ENCODE assay signal across 10 mouse cellular contexts in the genomic region with DNA sequence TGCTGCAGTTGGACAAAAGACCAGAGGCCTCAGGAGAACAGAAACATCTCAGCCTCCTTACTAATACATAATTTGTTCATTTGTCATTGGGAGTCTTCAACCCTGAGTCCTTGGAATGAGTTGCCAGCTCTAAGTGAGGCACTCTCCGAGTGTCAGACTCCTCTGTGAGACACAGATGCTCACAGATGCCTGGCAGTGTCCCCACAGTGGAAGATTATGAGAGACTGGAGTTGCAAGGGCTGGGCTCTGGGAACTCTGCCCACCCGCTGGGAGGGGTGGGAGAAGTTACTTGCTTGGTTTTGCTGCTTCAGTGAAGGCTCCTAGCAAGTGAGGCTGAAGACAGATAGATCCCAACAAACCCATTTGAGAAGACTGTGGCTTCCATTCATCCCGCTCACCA. TPM values are rescaled to one million over a fixed set of nuclear protein-coding genes. Genes with fewer than 3 reads are reported as not detected.
DNase-seq lines count a peak whose midpoint lies in the region; ATAC-seq and TF ChIP-seq lines count a peak whose summit lies in the region.
"Had no signal": no experiment of that assay in that cellular context is flagged by ENCODE, and none has a peak within 500 bp of the region (broad histone marks: within the 10 kb centered on the region; RNA-seq: fewer than 3 reads in every experiment).

No protein-coding gene starts in this region.

- peaks cover 61% of the 10 kb centered on the region for H3K27me3 ChIP-seq in heart, embryonic 12.5 days (replicated peaks)

- H3K4me1 ChIP-seq in heart, embryonic 12.5 days (replicated peaks) = peaks cover 32% of the 10 kb centered on the region
- H3K4me1 ChIP-seq in embryonic fibroblast, embryonic 13.5 days (ENCODE audit: control insufficient read depth, insufficient read depth, low read length) = peaks cover 23% of the 10 kb centered on the region

- TF ChIP-seq CTCF in embryonic fibroblast, embryonic 13.5 days (IDR thresholded peaks at IDR 0.05; ENCODE audit: borderline replicate concordance, insufficient read depth, low read length) = no peak

- no peak overlapping the region for H3K27ac ChIP-seq in heart, embryonic 12.5 days (ENCODE audit: poor library complexity, severe bottlenecking)
- H3K27ac ChIP-seq in embryonic fibroblast, embryonic 13.5 days (ENCODE audit: insufficient read depth, low read length) = peak overlapping the region; percentile 45
- H3K27ac ChIP-seq: liver, embryonic 14.5 days had no signal

- peak; percentile 60 for DNase-seq in heart, postnatal 4 days
- DNase-seq in testis, postnatal 10 days (ENCODE audit: low spot score) = peak; percentile 69
- DNase-seq in testis, postnatal 14 days (ENCODE audit: low spot score) = no peak
- DNase-seq in right cerebral cortex, postnatal 25 days = peak; percentile 14
- no peak for DNase-seq in layer of hippocampus, postnatal 36 days
- DNase-seq: thymus, postnatal 14 days had no signal

- 66% methylated on average over 3 of the region's 3 CpGs for WGBS in heart, embryonic 12.5 days

- TF ChIP-seq POLR2A in embryonic fibroblast, embryonic 13.5 days (IDR thresholded peaks at IDR 0.05; ENCODE audit: low read depth, low read length) = no peak

- H3K4me3 ChIP-seq in heart, embryonic 12.5 days = no peak overlapping the region
- H3K4me3 ChIP-seq in embryonic fibroblast, embryonic 13.5 days (ENCODE audit: insufficient read depth, low read length) = no peak overlapping the region

- no peak for ATAC-seq in heart, embryonic 12.5 days (ENCODE audit: insufficient number of reproducible peaks, low FRiP score)
- ATAC-seq: inflammation-experienced regulatory T-cells, adult 6 months had no signal

- no peak overlapping the region for H3K4me2 ChIP-seq in heart, embryonic 12.5 days

- H3K36me3 ChIP-seq in heart, embryonic 12.5 days = no peaks in the 10 kb centered on the region

- H3K9ac ChIP-seq in heart, embryonic 12.5 days = no peak overlapping the region
- H3K9ac ChIP-seq: liver, embryonic 14.5 days had no signal

- H3K9me3 ChIP-seq in heart, embryonic 12.5 days (replicated peaks) = no peaks in the 10 kb centered on the region

RNA-seq across cellular contexts. Expression of gene Klhdc8a, which starts 2.4 kb away (rescaled TPM):
- 1 to 10 TPM; 4.1 to 5.8 TPM for total RNA-seq in heart, postnatal 4 days (2021)
- 0.55 and 0.81 TPM in 2 replicates for polyA plus RNA-seq in heart, embryonic 12.5 days (2016; fragmentation: Nextera tagmentation; extraction: Ambion mirVana)
- polyA plus RNA-seq in embryonic fibroblast, embryonic 13.5 days (2011; ENCODE audit: insufficient read length, low read depth, missing spikeins) = 10.5 and 16.1 TPM in 2 replicates
- 1 to 10 TPM; 3.0 to 3.3 TPM for total RNA-seq in layer of hippocampus, postnatal 36 days (2021)
- polyA plus RNA-seq: inflammation-experienced regulatory T-cells, adult 6 months had no signal

RNA-seq across cellular contexts. Expression of gene Nuak2, which starts 19.9 kb away (rescaled TPM):
- total RNA-seq in heart, postnatal 4 days (2021) = 1 to 10 TPM; 5.3 to 5.8 TPM
- 2.6 and 3.1 TPM in 2 replicates for polyA plus RNA-seq in heart, embryonic 12.5 days (2016; fragmentation: Nextera tagmentation; extraction: Ambion mirVana)
- polyA plus RNA-seq in embryonic fibroblast, embryonic 13.5 days (2011; ENCODE audit: insufficient read length, low read depth, missing spikeins) = 9.2 and 14.2 TPM in 2 replicates
- total RNA-seq in layer of hippocampus, postnatal 36 days (2021) = 1 to 10 TPM in 1 of 2 experiments, under 1 TPM in 1; 0.63 to 1.1 TPM

Comparison
In these comparisons a context has a peak if more than half of its experiments do, and no peak if none do; other contexts are left out.
1. DNase-seq: peak in heart, postnatal 4 days (single experiment), testis, postnatal 10 days (single experiment) and right cerebral cortex, postnatal 25 days (single experiment); none in testis, postnatal 14 days (single experiment) and layer of hippocampus, postnatal 36 days (0 of 2).